Mouse (Mus musculus) neural tube, embryonic 11.5 days (tissue): ENCODE results near the gene Myo5c. TPM values are rescaled to one million over a fixed set of nuclear protein-coding genes. Genes with fewer than 3 reads are reported as not detected.

ENCODE experiments used
- ATAC-seq: fragments of 200-750 bp; cut with Nextera tagmentation; 2 replicates; pipeline ENCODE4 v1.8.0; 2017; ENCODE audit warnings: moderate number of reproducible peaks, mild to moderate bottlenecking, moderate TSS enrichment, moderate library complexity; ENCODE audit not compliant: insufficient read depth, low FRiP score, low TSS enrichment
- DNase-seq: peaks from one replicate; pipeline ENCODE4 v3.0.0-alpha.2; 2015; ENCODE audit warnings: low spot score
- H3K27ac ChIP-seq: fragments of 300-500 bp; sonication (generic); 2 replicates; pipeline ENCODE4 v1.5.1; 2014; ENCODE audit warnings: low read depth, mild to moderate bottlenecking, low read length
- H3K27me3 ChIP-seq: fragments of 300-500 bp; sonication (generic); 2 replicates; pipeline ENCODE4 v1.6.1; 2014; ENCODE audit warnings: mild to moderate bottlenecking, low read length, mixed read lengths; ENCODE audit not compliant: control insufficient read depth, insufficient read depth
- H3K36me3 ChIP-seq: fragments of 300-500 bp; sonication (generic); 2 replicates; pipeline ENCODE4 v1.6.1; 2014; ENCODE audit warnings: mild to moderate bottlenecking, low read length, moderate library complexity, mixed read lengths; ENCODE audit not compliant: control insufficient read depth, insufficient read depth
- H3K4me1 ChIP-seq: fragments of 300-500 bp; sonication (generic); 2 replicates; pipeline ENCODE4 v1.6.1; 2014; ENCODE audit warnings: low read length, mixed read lengths; ENCODE audit not compliant: control insufficient read depth, insufficient read depth
- H3K4me2 ChIP-seq: fragments of 300-500 bp; sonication (generic); 2 replicates; pipeline ENCODE4 v1.6.1; 2014; ENCODE audit warnings: low read depth, mild to moderate bottlenecking, moderate library complexity
- H3K4me3 ChIP-seq: fragments of 300-500 bp; sonication (generic); 2 replicates; pipeline ENCODE4 v1.5.1; 2014; ENCODE audit warnings: low read depth, low read length
- H3K9ac ChIP-seq: fragments of 300-500 bp; sonication (generic); 2 replicates; pipeline ENCODE4 v1.6.1; 2014; ENCODE audit warnings: mild to moderate bottlenecking, low read length
- H3K9me3 ChIP-seq: fragments of 300-500 bp; sonication (generic); 2 replicates; pipeline ENCODE4 v1.6.1; 2016; ENCODE audit warnings: low read length; ENCODE audit not compliant: control insufficient read depth
- WGBS: fragments of 180-500 bp; shearing (Covaris S2); extraction: QIAGEN DNeasy Blood & Tissue Kit; methylation state at CpG from one replicate; pipeline ENCODE4 v1.1.7; 2014; 5-methylcytosine and 5-hydroxymethylcytosine counted together
- polyA plus RNA-seq: library from polyadenylated mRNA; unstranded; fragments of >200 nt; fragmentation: Nextera tagmentation; extraction: Ambion mirVana; gene quantifications from 2 replicates; pipeline ENCODE4 v1.2.1, GENCODE M21; 2014

Gene Myo5c
- polyA plus RNA-seq, 1 experiment from 2014 or later: 0.36 TPM

GRCm38 (mm10) chr9:75342433-75342832, 110.6 kb downstream of the Myo5c start:
- H3K4me1 ChIP-seq: no peaks in the 10 kb centered on the region
- no peak overlapping the region for H3K4me2 ChIP-seq
- H3K27me3 ChIP-seq: no peaks in the 10 kb centered on the region
- no peak overlapping the region for H3K9ac ChIP-seq
- 85% methylated on average over 4 of the region's 4 CpGs for WGBS
- H3K9me3 ChIP-seq: no peaks in the 10 kb centered on the region
- DNase-seq (no peak), ATAC-seq (no peak)
- H3K27ac ChIP-seq: no peak overlapping the region
- H3K36me3 ChIP-seq: peaks cover 2% of the 10 kb centered on the region
- H3K4me3 ChIP-seq: no peak overlapping the region

GRCm38 (mm10) chr9:75347458-75347857, 115.6 kb downstream of the Myo5c start, which contains the start of gene Bcl2l10:
TSS of gene Bcl2l10 (plus strand) at chr9:75347758.
- Histone ChIP-seq H3K27me3 (no peaks in the 10 kb centered on the region), H3K27ac (no peak within 1 kb of the TSS), H3K4me3 (no peak within 1 kb of the TSS), H3K9ac (no peak within 1 kb of the TSS), H3K36me3 (no peaks in the 10 kb centered on the region), H3K9me3 (no peaks in the 10 kb centered on the region), H3K4me2 (no peak within 1 kb of the TSS), H3K4me1 (no peaks in the 10 kb centered on the region)
- DNase-seq: no peak
- WGBS: 94% methylated on average over 5 of the region's 5 CpGs
- no peak for ATAC-seq

- Histone ChIP-seq H3K27ac (no peak overlapping the region), H3K9me3 (no peaks in the 10 kb centered on the region), H3K36me3 (no peaks in the 10 kb centered on the region), H3K4me1 (no peaks in the 10 kb centered on the region), H3K4me2 (no peak overlapping the region), H3K9ac (no peak overlapping the region), H3K27me3 (no peaks in the 10 kb centered on the region), H3K4me3 (no peak overlapping the region)
- DNase-seq (no peak), ATAC-seq (no peak)
- WGBS: 90% methylated on average over 17 of the region's 17 CpGs
These were observed 116.2 kb downstream of the Myo5c start for GRCm38 (mm10) chr9:75348066-75348465.

GRCm38 (mm10) chr9:75348641-75349040, 116.8 kb downstream of the Myo5c start:
- ATAC-seq (no peak), DNase-seq (no peak)
- H3K4me3 ChIP-seq: no peak overlapping the region
- no peak overlapping the region for H3K9ac ChIP-seq
- H3K9me3 ChIP-seq: no peaks in the 10 kb centered on the region
- H3K36me3 ChIP-seq: no peaks in the 10 kb centered on the region
- no peak overlapping the region for H3K27ac ChIP-seq
- 86% methylated on average over 3 of the region's 3 CpGs for WGBS
- no peaks in the 10 kb centered on the region for H3K4me1 ChIP-seq
- no peaks in the 10 kb centered on the region for H3K27me3 ChIP-seq
- H3K4me2 ChIP-seq: no peak overlapping the region

- WGBS: 77% methylated on average over 8 of the region's 8 CpGs
- DNase-seq (no peak), ATAC-seq (no peak)
- H3K27me3 ChIP-seq: no peaks in the 10 kb centered on the region
- no peak overlapping the region for H3K9ac ChIP-seq
- no peaks in the 10 kb centered on the region for H3K9me3 ChIP-seq
- H3K4me2 ChIP-seq: no peak overlapping the region
- no peak overlapping the region for H3K27ac ChIP-seq
- H3K36me3 ChIP-seq: no peaks in the 10 kb centered on the region
- H3K4me3 ChIP-seq: no peak overlapping the region
- no peaks in the 10 kb centered on the region for H3K4me1 ChIP-seq
These were observed 121.3 kb downstream of the Myo5c start for GRCm38 (mm10) chr9:75353094-75353493.

Other genes starting within 250 kb of the Myo5c start
- gene Arpp19, start 194.4 kb upstream of the Myo5c start, polyA plus RNA-seq: 302 and 316 TPM in 2 replicates
- gene Myo5a, start 161.0 kb upstream of the Myo5c start, polyA plus RNA-seq: 29.4 and 35.3 TPM in 2 replicates
- gene Gnb5, start 74.3 kb downstream of the Myo5c start, polyA plus RNA-seq: 34.2 and 34.7 TPM in 2 replicates
- gene Bcl2l10, start 115.7 kb downstream of the Myo5c start, polyA plus RNA-seq: not detected in 2 replicates
- 204 and 213 TPM in 2 replicates for gene Mapk6, start 178.0 kb downstream of the Myo5c start, polyA plus RNA-seq
- gene Leo1, start 209.5 kb downstream of the Myo5c start, polyA plus RNA-seq: 47.0 and 50.9 TPM in 2 replicates